In the genomic region with DNA sequence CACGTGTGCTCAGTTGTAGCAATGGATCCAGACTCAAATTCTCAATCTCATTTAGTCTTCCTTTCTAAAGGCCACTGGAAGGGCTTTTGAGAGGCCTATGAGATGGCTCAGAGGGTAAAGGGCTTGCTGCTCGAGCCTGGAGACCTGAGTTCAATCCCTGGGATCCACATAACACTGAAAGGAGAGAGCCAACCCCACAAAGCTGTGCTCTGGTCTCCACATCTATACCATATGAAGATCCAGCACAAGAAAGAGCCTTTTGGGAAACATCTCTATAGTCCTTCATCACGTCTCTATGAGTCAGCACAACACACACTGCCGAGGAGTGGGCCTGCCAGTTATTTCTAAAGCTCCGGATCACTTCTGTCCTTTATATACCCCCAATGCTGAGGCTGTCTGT, we compare ENCODE assay signal across 30 mouse cellular contexts. TPM values are rescaled to one million over a fixed set of nuclear protein-coding genes. Genes with fewer than 3 reads are reported as not detected.
"Had no signal": no experiment of that assay in that cellular context is flagged by ENCODE, and none has a peak within 500 bp of the region (broad histone marks: within the 10 kb centered on the region; RNA-seq: fewer than 3 reads in every experiment).

No protein-coding gene starts in this region.

- DNase-seq: cerebellum, adult 18-20 months; cerebellum, adult 2 months; cerebellum, adult 8-10 months; cerebellum, adult 9-10 months; cerebellum, adult 9-11 months; cerebellum, postnatal 10 days; cerebellum, postnatal 14 days; cerebellum, postnatal 25 days; cerebellum, postnatal 36 days; embryo, embryonic 11 days; forebrain, postnatal 0 days; gastrocnemius, adult 2 months; gastrocnemius, postnatal 10 days; gastrocnemius, postnatal 14 days; gastrocnemius, postnatal 25 days; gastrocnemius, postnatal 36 days; heart, adult 18-20 months had no signal

- H3K9ac ChIP-seq: embryonic facial prominence, embryonic 12.5 days; embryonic facial prominence, embryonic 13.5 days; embryonic facial prominence, embryonic 15.5 days; forebrain, embryonic 12.5 days; forebrain, embryonic 13.5 days; forebrain, embryonic 15.5 days; forebrain, postnatal 0 days had no signal

- H3K36me3 ChIP-seq: embryonic facial prominence, embryonic 10.5 days; embryonic facial prominence, embryonic 12.5 days; embryonic facial prominence, embryonic 13.5 days; embryonic facial prominence, embryonic 15.5 days; forebrain, embryonic 10.5 days; forebrain, embryonic 12.5 days; forebrain, embryonic 15.5 days had no signal

- H3K27ac ChIP-seq: embryonic facial prominence, embryonic 10.5 days; embryonic facial prominence, embryonic 12.5 days; embryonic facial prominence, embryonic 13.5 days; embryonic facial prominence, embryonic 15.5 days; forebrain, embryonic 10.5 days; forebrain, embryonic 12.5 days; forebrain, embryonic 13.5 days; forebrain, embryonic 15.5 days; gastrocnemius, adult 2 months had no signal

- H3K4me1 ChIP-seq: embryonic facial prominence, embryonic 12.5 days; embryonic facial prominence, embryonic 15.5 days had no signal

- H3K9me3 ChIP-seq: embryonic facial prominence, embryonic 10.5 days; embryonic facial prominence, embryonic 12.5 days; embryonic facial prominence, embryonic 13.5 days; embryonic facial prominence, embryonic 15.5 days; forebrain, embryonic 10.5 days; forebrain, embryonic 12.5 days; forebrain, embryonic 13.5 days; forebrain, embryonic 15.5 days had no signal

- H3K4me2 ChIP-seq: embryonic facial prominence, embryonic 12.5 days; embryonic facial prominence, embryonic 13.5 days; embryonic facial prominence, embryonic 15.5 days; forebrain, embryonic 12.5 days; forebrain, embryonic 13.5 days; forebrain, embryonic 15.5 days had no signal

- H3K27me3 ChIP-seq: embryonic facial prominence, embryonic 12.5 days; embryonic facial prominence, embryonic 15.5 days; forebrain, embryonic 13.5 days; forebrain, embryonic 15.5 days had no signal

- ATAC-seq: forebrain, embryonic 13.5 days; forebrain, embryonic 14.5 days; forebrain, embryonic 15.5 days; forebrain, embryonic 16.5 days; forebrain, postnatal 0 days had no signal

- H3K4me3 ChIP-seq: embryonic facial prominence, embryonic 10.5 days; embryonic facial prominence, embryonic 12.5 days; embryonic facial prominence, embryonic 13.5 days; embryonic facial prominence, embryonic 15.5 days; erythroblast, embryonic 14.5 days; forebrain, embryonic 10.5 days; forebrain, embryonic 12.5 days; forebrain, embryonic 13.5 days; forebrain, embryonic 15.5 days; gastrocnemius, adult 2 months had no signal

RNA-seq across cellular contexts. Expression of gene Dok5, which starts 5.8 kb away (rescaled TPM):
- total RNA-seq: common myeloid progenitor, adult 5-6 weeks; granulocyte monocyte progenitor cell, adult 5-6 weeks had no signal
- polyA plus RNA-seq: erythroblast, embryonic 14.5 days had no signal
